Mouse (Mus musculus): ENCODE measurements around the gene Hephl1.

Gene Hephl1

DNA sequence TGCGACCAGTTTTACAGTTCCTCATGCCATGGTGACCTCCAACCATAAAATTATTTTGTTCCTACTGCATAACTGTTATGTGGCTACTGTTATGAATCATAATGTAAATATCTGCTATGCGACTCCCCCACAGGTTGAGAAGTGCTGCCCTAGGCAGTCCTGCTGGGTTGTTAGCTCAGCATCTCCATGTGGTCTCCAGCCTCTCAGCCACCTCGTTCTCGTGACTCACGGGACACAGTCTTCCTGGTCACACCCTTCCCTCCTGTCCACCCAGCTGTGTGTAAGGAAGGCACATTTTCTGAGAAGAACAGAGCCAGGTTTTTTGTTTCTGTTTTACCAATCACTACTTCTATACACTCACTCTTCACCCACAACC is 93.2 kb downstream of the Hephl1 start:
- no peak for DNase-seq (ENCODE audit: extremely low read depth, low read depth, low spot score)

GRCm38 (mm10) chr9:15017791-15018755 is 93.8 kb downstream of the Hephl1 start:
- no peak for DNase-seq (ENCODE audit: extremely low read depth, low read depth, low spot score)

DNA sequence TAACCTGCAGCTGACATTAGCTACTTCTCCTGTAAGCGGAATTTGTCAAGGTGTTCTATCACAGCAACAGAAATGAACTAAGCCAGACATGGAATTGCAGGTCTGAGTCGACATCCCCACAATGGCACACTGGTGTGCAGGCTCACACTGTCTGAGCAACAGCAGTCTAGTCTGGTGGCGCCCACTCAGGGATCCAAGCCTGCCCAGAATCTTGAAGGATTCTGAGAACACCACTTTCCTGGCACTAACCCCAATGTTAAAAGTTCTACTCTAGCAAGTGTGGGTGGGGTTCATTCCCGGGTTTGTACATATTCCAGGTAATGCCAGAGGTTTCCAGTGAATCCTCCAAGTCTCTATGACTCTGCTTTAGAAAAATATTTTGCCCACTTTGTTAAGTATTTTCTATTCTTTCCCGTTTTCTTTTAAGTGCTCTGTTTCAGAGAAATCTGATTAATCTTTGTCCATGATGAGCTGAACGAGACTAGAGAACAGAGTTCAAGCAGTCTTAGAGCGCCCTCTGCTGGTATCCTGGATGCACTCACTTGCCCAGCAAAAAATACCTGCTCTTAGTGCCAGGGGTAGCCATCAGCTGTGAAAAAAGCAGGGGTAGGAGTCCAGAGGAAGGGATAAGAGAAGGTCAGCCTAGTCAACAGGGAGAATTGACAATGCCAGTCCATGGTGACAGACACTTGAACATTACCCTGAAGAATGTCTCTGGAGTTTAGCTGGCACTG is 96.5 kb downstream of the Hephl1 start:
- DNase-seq (ENCODE audit: extremely low read depth, low read depth, low spot score): no peak

DNA sequence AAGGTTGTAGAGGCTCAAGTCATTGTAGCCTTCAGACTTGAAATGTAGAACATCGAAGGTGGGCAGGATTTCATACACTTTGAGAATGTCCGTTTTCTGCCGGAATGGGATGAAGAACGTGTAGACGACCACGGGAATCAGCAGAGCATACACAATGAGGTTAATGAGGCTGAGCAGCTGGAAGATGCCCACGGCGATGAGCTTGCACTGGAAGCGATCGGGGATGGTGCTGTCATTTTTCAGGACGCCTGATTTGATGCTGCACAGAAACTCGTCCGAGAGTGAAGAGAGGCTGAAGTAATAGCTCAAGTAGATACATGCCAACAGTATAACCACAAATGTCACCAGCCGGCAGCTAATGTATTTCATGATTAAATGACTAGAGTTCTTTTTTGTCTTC is 104.3 kb downstream of the Hephl1 start:
- DNase-seq (ENCODE audit: extremely low read depth, low read depth, low spot score): no peak

DNA sequence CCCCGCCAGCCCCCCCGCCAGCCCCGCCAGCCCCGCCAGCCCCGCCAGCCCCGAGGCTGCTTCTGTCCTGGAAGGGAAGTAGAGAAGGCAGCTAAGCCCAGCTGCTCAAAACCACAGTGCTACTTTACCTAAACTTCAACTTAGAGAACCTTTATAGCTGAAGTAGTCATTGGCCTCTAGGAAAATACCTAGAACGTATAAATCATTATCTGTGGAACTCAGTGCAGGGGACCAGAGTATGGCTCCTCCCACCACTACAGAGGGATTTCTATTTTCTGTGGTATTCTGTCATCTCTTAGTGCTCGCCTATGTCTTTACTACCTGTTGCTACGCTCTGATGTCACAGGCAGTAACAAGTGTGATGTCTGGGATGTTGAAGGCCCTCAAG is 107.6 kb downstream of the Hephl1 start:
- DNase-seq (ENCODE audit: extremely low read depth, low read depth, low spot score): no peak

DNA sequence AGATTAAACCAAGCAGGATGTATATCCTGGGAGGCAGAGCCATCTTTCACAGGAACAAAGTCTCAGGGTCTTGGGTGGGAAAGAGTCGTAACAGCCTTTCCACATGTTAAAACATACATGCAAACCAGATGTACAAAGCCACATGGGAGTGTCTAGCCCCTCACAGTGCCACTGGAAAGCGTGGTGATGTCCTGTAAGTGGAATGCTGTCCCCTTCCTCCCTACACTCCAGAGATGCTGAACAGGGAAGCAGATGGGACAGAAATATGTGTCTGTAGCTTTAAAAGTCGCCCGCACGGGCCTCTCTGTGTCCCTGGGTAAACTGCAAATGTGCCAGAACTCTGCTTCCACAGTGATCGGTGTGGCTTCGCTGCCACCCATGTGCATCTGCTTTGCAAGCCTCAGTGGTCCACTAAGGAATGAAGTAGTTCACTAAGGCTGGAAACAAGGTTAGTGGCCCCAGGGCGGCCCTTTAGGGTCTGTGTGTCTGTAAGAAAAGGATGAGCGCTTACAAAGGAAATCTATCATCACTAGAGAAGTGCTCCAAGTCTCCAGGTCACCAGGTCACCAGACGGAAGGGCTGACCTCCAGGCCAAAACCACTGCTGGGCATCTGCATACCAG is 108.1 kb downstream of the Hephl1 start:
- DNase-seq (ENCODE audit: extremely low read depth, low read depth, low spot score): no peak

GRCm38 (mm10) chr9:15002995-15003613 is 108.8 kb downstream of the Hephl1 start:
- DNase-seq (ENCODE audit: extremely low read depth, low read depth, low spot score): no peak

Measured in fat pad, adult 2 months (tissue).